Mouse (Mus musculus): Measurements from ENCODE around the gene Dph1. TPM values are rescaled to one million over a fixed set of nuclear protein-coding genes. Genes with fewer than 3 reads are reported as not detected.
A peak's percentile ranks its signal among the peaks of the same experiment; 100 is the strongest.
"Not testable (repeated sequence)": the region's sequence is repeated elsewhere in the genome, so short reads cannot be mapped to it uniquely, and the experiment has no call there.

Gene Dph1
- total RNA-seq, 1 experiment from 2014 or later = 6.6 TPM

DNA sequence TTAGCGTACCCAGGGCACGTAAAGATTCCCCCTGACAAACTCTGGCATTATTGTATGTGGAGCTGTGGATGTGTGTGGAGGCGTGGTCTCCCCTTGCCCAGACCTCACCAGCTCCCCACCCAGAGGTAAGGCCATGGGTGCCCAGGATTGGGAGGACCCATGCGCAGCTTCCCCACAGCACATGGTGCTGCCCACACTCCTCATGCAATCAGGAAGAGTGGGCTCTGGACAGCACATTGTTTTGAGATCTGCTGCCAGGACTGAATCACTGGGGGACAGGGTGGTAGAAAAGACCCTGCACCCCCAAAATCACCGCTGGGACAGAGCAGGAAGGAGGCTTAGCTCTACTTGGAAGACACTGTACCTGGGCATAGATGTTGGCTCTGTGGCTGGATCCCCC, 6.5 kb downstream of the Dph1 start:
- no peak for ATAC-seq (ENCODE audit: extremely low read depth, insufficient number of reproducible peaks, low FRiP score, poor library complexity, severe bottlenecking)

DNA sequence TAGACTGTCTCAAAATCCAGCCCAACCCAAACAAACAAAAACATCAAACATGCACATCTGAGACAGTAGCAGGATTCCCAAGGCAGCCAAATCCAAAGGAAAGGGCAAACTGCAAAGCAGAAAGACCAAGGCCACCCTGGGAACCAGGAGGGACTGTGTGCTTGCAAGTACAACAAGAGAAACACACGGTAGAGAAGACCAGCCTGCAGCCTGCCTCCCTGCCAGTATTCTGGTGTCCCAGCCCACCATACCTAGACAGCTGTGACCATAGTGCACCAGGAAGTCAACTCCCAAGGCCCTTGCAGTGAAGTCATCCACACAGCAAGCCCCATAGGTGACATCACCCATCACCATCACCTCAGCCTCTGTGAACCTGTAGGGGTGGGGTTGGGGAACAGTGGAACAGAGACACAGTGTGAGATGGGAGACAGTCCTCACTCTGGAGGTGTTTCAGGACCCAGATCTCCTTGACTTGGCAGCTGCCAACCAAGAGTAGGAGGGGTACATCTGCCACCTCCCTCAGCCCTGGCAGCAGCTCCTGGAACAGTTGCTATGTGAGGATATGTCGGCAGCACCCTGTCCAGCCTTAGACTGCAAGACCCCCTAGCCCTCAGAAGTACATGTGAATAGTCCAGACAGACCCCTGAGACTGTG, 7.0 kb downstream of the Dph1 start:
- ATAC-seq (ENCODE audit: extremely low read depth, insufficient number of reproducible peaks, low FRiP score, poor library complexity, severe bottlenecking) = no peak

DNA sequence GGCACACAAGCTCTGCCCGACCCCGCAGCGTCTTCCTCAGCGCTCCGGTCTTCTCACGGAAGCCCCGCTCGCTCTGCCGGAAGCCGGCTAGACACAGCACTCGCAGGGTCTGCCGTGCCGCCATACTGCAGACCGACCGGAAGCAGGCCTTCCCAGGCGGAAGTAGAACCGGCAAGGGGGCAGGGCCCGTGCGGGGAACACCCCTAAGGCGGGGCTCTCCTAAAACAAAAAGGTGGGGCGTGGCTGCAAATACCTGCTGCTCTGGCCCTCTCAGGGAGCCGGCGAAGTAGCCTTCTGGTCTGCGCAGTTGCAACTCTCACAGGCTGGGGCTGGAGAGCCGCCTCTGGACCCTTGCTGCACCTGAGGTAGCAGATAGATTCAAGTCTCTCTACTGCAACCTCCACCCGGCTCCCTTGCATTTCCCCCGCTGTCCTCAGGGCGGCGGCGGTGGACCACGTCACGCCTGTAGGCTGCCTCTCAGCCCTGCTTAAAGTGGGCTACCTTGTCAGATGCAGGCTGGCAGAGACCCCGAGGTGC, 12.3 kb downstream of the Dph1 start, which contains the start of gene Ovca2:
TSS of gene Ovca2 (minus strand) at position 164 of the 537 bp plus-strand sequence.
- peak; percentile 86 for ATAC-seq (ENCODE audit: extremely low read depth, insufficient number of reproducible peaks, low FRiP score, poor library complexity, severe bottlenecking)

DNA sequence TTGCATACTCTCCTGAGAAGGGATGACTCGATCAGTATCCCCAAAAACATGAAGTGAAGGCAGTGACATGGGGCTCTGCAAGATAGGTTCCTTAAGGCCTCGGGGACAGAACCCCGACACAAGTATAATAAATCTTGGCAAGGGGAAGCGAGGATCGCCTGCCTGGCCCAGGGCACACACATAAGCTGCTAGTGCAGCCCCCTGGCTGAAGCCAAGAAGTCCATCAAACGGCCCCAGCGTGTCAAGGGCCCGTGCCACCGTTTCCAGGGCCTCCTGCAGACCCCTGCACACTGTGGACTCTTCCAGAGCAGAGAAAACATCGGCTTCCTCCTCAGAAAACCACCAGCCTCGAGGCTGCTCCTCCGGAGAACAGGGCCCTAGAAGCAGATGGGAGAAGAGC, 13.0 kb downstream of the Dph1 start:
- ATAC-seq (ENCODE audit: extremely low read depth, insufficient number of reproducible peaks, low FRiP score, poor library complexity, severe bottlenecking) = no peak

DNA sequence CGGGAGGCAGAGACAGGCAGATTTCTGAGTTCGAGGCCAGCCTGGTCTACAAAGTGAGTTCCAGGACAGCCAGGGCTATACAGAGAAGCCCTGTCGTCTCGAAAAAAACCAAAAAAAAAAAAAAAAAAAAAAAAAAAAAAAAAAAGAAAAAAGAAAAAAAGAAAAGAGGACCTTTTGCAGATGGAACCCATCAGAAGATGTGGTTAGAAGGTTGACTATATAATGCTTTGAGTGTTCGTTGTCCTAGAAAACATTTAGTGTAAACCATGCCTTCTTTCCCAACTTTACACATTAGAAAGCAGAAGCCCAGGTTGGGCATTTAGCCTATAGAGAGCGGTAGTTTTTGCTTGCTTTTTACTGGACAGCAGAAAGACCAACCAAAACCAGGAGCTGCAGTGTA, 16.5 kb downstream of the Dph1 start:
- ATAC-seq (ENCODE audit: extremely low read depth, insufficient number of reproducible peaks, low FRiP score, poor library complexity, severe bottlenecking) = not testable (repeated sequence)

DNA sequence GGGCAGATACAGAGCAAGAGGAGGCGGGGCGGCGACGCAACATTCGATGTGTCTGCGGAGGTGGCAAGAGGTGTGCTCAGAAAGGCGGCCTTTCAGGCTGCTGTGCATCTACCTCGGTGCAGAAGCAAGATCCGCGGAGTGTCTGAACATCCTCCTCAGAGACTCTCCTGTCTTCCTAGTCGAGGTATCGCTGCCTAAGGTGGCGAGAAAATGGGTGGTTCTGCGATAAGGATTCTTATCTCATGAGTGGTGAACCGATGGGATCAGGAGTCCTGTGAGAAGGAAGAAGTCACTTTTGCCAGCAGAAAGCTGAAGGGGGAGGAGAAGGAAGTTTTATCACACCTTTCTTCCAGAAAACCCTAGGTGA, 17.3 kb downstream of the Dph1 start:
- ATAC-seq (ENCODE audit: extremely low read depth, insufficient number of reproducible peaks, low FRiP score, poor library complexity, severe bottlenecking) = no peak

DNA sequence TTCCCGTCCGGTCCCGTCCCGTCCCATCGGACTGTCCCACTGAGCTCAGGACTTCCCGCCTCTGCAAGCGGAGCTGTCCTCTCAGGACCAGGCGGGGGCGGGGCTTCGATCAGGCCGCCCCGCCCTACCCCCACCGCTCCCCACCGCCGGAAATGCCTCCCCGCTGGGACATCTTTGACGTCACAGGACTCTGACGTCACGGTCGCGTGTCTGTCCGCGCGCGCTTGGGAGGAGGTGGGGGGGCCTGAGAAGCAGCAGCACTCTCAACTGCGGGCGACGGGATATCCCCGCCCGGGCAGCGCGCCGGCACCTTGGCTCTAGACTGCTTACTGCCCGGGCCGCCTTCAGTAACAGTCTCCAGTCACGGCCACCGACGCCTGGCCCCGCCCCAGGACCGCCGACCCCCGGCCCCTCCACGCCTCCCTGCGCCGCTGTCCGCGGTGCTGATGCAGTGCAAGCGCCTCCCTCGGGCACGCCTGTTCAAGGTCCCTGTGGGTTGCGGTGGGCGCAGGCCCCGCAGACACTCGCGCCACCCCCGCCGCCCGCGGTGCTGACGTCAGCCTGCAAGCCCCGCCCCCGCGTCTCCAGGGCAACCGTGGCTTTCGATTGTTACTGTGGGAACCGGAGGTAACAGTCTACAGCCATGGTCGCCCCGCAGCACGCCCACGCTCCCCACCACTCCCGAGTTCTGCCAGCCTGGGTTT, 17.8 kb downstream of the Dph1 start:
- ATAC-seq (ENCODE audit: extremely low read depth, insufficient number of reproducible peaks, low FRiP score, poor library complexity, severe bottlenecking) = peak; percentile 27

DNA sequence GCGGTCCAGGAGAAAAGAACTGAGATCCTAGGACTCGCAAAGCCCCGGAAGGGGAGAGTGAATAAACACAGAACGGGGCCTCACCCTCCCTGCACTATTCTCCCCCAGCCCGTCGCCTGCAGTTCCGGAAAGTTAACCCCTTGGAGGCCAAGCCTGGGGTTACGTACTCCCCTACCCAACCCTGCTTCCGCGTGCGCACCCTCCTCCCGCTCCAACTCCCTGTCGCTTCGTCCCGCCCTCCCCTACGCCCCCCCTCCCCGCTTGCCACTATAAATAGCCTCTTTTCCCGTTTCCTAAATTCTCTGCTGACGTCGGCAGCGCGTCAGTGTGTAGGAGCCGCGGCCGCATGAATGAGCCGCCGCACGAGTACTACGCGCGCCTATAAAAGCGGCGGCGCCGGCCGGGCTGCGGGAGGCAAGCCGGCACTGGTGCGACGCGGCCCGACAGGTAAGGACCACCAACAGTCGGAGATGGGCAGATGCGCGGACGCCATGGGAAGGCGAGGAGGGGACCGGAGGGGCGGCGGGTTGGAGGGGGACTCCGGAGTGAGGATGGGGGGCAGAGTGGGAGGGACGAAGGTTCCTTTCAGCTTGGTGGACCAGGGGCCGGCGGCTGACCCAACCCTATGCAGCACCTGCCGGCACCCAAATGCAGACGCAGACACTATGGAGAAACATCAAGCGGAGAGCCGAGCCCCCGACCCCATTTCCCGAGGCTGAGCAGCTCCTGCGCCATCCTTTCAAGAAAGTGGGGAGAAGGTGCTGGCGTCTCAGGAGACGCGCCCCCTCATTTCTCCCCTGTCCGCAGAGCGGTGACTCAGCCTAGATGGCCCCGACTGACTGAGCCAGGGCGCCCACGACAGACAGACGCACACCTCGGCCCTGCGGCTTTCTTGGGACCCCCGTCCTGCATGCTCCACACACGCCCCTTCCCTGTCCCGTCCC, 18.6 kb downstream of the Dph1 start:
- ATAC-seq (ENCODE audit: extremely low read depth, insufficient number of reproducible peaks, low FRiP score, poor library complexity, severe bottlenecking) = no peak

DNA sequence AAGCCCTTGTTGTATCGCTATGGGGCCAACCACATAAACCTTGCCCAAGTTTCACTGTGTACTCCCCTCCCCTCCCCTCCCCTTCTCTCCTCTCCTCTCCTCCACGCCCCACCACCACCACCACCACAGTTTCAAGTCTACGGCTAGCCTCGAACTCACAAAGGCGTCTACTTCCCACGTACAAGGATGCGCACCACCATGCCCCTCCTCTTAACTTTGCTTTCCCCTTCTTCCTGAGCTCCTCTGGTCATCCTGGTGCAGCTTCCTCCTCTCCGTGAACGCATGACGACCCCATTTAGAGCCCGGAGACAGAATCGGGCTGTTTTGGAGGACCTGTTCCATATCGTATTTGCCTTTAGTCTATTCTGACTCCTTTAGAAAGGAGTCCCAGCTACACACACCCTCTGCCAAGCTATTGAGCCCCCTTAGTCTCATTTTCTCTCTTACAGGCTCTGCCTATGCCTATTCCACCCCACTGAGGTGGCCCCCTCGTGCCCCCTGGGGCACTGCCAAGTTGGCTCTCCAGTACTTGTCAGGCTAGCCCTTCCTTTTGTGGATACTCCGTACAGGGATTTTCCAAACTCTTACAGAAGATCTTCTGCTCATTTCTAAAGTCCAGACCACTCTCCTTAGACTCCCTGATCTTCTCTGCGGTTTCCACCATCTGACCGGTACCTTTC, 19.7 kb downstream of the Dph1 start:
- no peak for ATAC-seq (ENCODE audit: extremely low read depth, insufficient number of reproducible peaks, low FRiP score, poor library complexity, severe bottlenecking)

DNA sequence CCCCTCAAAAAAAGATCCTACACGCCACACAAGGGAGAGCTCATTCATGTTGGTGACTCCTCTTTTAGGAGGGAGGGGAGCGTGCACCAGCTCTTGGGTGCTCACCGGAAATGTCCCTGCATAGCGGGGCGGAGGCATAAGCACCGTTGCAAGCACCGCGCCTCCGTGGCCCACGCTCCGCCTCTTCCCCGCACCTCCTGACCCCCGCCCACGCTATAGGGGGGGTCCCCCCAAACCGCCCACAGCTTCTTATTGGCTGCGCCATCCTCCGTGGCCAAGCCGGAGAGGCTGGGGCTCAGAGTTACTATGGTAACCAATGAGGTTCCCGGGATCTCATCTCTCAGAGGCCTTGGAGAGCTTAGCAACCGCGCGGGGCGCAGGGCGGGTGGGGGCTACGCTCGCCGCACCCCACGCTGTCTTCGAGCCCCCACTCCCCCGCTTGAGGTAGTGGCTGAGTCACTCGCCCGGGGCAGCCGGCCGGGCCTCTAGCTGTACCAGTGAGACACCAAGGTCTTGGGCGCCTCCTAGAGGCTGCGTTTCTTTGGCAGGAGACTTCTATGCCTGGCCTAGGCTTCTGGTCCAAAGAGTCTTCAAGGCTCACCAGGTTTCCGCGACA, 20.8 kb downstream of the Dph1 start:
- ATAC-seq (ENCODE audit: extremely low read depth, insufficient number of reproducible peaks, low FRiP score, poor library complexity, severe bottlenecking) = peak; percentile 52

DNA sequence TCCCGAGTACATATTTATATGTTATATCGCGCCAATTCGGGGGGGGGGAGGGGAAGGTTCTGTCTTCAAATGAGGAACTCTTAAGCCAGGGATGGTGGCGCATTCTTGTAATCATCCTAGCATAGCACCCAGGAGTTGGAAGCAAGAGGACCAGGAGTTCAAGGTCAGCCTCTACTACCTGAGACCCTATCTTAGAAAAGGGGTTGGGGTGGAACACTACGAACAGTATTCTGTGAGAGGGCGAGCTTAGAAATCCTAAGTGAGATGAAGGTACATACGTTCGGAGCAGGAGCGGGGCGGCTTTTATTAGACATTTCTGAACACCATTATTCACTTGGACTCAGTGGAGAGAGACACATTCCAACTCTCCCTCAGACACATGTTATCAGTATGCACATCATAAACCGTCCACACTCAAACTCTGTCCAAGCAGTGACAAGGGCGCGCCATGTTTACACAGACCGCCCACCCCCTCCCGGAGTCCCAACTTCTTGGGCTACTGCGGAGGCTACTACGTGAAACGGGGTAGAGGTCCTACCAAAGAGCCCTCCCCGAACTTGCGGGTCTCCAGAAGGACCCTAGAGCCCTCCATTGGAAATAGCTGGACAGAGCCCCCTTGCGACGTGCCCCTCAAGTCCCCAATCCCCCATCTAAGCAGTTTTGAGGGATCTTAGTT, 21.5 kb downstream of the Dph1 start, which contains the start of gene Hic1:
TSS of gene Hic1 (minus strand) at position 115 of the 676 bp plus-strand sequence.
- no peak for ATAC-seq (ENCODE audit: extremely low read depth, insufficient number of reproducible peaks, low FRiP score, poor library complexity, severe bottlenecking)

DNA sequence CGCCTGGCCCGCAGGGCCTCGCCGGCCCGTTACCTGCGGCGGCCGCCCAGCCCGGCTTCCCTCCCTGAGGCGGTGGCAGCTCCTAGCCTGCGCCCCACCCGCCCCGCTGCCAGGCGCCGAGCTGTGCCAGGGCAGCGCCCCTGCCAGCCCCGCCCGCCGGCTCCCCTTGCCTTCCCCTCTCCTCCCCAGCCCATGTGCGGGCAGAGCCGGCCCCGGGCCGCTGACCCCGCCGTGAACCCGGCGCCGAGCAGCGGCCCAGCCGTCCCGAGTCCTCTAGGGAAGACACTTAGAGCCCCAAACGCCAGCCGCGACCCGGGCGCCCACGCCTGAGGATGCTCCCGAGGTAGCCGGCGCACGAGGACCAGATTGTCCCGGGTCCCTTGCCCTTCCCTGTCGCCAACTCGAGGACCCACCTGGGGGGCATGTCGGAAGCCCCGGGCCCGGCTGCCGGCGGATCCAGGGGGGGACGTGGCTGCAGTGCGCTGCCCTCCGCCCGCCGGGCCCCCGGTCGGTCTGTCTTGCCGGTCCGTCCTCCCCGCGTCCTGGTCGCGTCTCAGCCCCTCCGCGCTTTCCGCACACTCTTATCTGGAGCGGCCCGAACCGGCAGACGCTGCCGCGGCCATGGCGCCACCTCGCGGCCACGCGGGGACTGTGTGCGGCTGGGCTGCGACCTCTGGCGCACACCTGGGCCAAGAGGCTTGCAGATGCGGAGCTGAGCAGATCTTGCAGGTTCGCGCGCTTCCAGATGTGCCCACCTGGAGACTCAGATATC, 22.3 kb downstream of the Dph1 start:
- ATAC-seq (ENCODE audit: extremely low read depth, insufficient number of reproducible peaks, low FRiP score, poor library complexity, severe bottlenecking) = peak; percentile 18

DNA sequence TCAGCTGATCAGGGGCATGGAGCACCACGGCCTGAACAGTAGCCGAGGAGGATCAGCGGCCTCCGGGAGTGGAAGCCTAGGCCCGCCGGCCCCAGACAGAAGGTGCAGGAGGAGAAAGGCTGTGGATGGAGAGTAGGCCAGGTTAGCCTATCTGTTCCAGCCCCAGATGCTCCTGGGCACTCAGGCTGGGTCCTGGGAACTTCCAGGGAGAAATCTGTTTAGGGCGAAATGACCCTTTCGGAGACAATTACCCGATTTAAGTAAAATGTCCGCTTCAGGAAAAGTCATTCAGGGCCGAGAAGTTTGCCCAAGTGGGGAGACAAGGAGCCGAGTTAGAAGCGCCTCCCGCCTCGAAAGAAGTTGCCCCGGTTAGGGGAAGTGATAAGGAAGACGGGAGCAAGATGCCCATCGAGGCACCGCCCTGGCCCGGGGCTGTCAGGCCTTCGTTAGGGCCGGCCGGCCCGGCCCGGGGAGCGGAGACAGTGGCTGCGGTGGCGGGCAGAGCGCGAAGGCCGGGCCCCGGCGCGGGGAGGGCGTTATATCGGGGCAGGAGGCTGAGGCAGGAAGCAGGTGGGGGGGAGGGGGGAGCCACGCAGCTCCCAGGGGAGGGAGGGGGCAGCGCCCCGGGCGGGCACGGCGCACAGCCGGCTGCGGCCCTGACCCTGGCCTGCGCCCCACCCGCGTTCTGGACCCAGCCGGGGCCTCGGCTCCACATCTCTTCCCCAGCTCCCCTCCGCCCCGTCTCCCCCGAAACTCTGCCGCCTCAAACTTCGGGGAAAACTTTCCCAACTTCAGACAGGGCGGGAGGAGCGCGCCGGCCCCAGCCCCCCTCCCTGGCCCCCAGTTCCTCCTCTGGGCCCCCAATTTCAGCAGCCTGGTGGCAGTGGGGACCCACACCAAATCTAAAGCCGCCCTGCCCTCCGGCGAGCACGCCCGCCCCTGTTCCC, 23.1 kb downstream of the Dph1 start:
- ATAC-seq (ENCODE audit: extremely low read depth, insufficient number of reproducible peaks, low FRiP score, poor library complexity, severe bottlenecking) = no peak

DNA sequence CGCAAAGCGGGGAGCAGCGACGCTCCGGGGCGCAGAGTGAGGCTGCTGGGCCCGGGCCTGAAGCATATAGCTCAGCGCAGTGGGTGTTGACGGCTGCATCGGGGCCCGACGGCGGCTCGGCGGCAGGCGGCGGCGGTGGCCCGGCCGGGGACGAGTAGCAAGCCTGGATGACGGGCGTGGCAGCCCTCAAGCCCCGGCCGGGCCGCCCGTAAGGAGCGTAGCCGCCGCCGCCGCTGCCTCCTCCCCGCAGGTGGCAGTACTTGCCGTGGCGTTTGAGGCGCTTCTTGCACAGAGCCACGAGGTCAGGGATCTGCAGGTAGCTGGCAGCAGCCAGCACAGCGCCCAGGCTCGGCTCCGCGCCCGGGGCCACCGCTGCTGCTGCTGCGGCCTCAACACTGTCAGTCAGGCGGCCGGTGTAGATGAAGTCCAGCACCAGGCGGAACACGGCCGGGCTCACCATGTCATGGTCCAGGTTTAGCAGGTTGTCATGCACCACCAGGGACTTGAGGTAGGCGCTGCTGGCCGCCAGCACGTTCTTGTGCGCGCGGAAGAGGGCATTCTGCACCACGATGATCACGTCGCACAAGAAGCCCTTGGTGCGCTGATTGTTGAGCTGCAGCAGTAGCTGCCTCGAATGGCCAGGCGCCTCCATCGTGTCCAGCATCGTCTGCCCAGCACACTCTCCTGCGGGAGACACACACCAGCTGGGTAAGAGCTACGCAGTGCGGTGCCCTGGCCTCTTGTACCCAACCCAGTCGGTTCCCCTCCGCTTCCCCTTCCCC, 24.0 kb downstream of the Dph1 start:
- ATAC-seq (ENCODE audit: extremely low read depth, insufficient number of reproducible peaks, low FRiP score, poor library complexity, severe bottlenecking) = no peak

DNA sequence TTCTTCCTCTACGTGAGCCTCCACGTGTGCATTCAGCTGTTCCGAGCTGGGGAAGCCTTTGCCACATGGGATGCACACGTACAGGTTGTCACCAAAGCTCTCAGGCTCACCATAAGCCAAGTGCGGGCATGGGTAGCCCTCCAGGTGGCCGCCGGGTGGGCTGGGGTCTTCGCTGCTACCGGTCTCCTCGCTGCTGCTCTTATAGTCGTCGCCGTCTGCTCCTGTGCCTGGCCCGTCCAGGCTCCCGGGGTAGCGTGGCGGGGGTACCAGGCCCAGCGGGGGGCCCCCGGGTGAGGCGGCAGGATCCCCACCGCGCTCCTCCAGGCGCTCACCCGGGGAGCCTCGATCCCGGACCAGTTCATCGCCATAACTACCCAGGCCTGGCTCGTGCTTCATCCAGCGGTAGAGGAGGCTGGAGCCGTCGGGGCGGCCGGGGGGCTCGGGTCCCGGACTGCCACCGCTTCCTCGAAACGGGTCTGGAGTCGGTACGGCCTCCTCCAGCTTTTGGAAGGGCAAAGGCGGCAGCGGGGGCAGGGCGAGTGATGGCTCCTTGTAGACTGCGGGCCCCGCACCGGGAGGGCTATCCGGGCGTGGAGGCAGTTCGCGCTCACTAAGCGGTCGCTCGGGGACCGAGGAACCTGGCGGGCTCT, 24.7 kb downstream of the Dph1 start:
- ATAC-seq (ENCODE audit: extremely low read depth, insufficient number of reproducible peaks, low FRiP score, poor library complexity, severe bottlenecking) = no peak

Data from neutrophil, adult 5-6 weeks (primary cell).